Mouse (Mus musculus): ENCODE data around the gene Pnpla3.

DNA sequence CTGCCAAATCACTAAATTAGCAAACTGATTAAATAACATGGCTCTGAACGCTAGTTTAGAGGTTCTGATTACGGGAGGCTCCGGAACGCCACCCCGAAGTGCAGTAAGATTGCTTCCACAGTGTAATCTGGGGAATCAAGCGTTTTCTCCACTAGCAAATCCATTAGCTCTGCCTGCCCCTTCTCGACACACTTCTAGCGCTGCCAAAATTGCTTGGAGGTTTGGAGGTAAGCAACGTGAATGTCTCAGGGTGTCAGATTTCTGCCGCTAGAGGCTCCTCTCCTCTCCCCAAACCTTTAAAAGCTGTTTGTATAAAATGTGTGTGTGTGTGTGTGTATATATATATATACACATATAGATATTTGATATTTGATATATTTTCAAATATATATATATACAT, 57.1 kb downstream of the Pnpla3 start:
- TF ChIP-seq POLR2A (IDR thresholded peaks at IDR 0.05; ENCODE audit: insufficient read depth, low read depth, low read length) (no peak), CTCF (IDR thresholded peaks at IDR 0.05) (peak; percentile 49)
